Mouse (Mus musculus) heart, postnatal 0 days (tissue): ENCODE measurements around the gene Ttn.

Experiments
- CTCF ChIP-seq: IDR thresholded peaks from 2 replicates; pipeline ENCODE4 v1.5.1; 2016; ENCODE audit warnings: antibody characterized with exemption, control low read depth, low read depth
- EP300 ChIP-seq: IDR thresholded peaks from 2 replicates; pipeline ENCODE4 v1.6.1; 2016; ENCODE audit warnings: antibody characterized with exemption, low read depth

DNA sequence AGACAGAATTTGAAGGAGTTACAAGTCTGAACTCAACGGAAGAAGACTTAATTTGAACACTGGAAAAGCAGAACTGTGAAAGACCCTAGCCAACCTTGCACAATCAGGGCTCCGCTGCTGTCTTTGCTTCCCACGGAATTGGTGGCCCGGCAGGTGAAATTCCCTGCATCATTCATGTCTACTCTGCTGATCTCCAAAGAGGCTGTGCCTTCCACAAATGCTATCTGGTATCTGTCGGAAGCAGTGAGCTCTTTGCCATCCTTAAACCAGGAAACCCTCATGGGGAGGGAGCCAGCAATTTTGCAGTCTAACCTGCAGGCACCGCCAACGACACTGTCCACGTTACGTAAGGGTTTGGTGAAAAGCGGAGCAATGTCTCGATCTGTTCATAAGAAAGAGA, 82.5 kb downstream of the Ttn start:
- TF ChIP-seq CTCF (no peak), EP300 (no peak)
